Mouse (Mus musculus): Measurements from ENCODE around the gene Gpnmb.

DNA sequence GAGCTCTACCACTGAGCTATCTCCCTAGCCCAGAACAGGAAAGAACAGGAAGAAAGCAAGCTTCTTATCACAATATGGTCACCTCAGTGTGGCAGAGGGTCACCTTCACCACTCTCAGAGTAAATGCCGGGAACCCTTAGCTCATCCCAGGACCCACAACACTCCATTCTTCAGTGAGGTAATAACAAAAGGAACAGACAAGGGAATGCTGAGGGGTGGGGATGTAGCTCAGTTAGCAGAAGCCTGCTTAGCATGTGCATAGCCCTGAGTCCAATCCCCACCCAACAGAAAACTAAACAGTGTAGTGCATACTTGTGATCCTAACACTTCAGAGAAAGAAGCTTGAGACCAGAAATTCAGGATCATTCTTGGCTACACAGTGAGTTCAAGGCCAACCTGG, 62.7 kb downstream of the Gpnmb start:
- TF ChIP-seq POLR2A (IDR thresholded peaks at IDR 0.05; ENCODE audit: borderline replicate concordance, insufficient read depth, low read length), result no peak
- no peak for TF ChIP-seq CTCF (IDR thresholded peaks at IDR 0.05; ENCODE audit: borderline replicate concordance, insufficient read depth, low read depth, low read length)

All from cerebellum, adult 2 months (tissue).